Mouse (Mus musculus): ENCODE measurements at regions not wholly inside any gene's neighbourhood (a gene's known extent, or its start where the extent isn't known, plus 50 kb on each side); places are given as distances from the start of the nearest gene placed in this dataset.

- TF ChIP-seq CTCF (conservative IDR thresholded peaks at IDR 0.05; ENCODE audit: low read length): no peak
- TF ChIP-seq POU5F1 (IDR thresholded peaks at IDR 0.05; ENCODE audit: borderline replicate concordance, low read length): no peak
- no peak for TF ChIP-seq NANOG (IDR thresholded peaks at IDR 0.05; ENCODE audit: borderline replicate concordance, low read length)
Measured at GRCm38 (mm10) chr16:77772075-77772474, 170.2 kb upstream of the Gm11146 start.

All from E14TG2a.4 (cell line).